Mouse (Mus musculus) lung, postnatal 25 days (tissue): ENCODE results near the gene Hivep2.

ENCODE experiments used
- DNase-seq: peaks from one replicate; pipeline ENCODE4 v3.0.0; 2022; ENCODE audit warnings: low spot score

The Hivep2 gene

GRCm38 (mm10) chr10:14082275-14082674, 116.4 kb downstream of the Hivep2 start:
- DNase-seq, result no peak

DNA sequence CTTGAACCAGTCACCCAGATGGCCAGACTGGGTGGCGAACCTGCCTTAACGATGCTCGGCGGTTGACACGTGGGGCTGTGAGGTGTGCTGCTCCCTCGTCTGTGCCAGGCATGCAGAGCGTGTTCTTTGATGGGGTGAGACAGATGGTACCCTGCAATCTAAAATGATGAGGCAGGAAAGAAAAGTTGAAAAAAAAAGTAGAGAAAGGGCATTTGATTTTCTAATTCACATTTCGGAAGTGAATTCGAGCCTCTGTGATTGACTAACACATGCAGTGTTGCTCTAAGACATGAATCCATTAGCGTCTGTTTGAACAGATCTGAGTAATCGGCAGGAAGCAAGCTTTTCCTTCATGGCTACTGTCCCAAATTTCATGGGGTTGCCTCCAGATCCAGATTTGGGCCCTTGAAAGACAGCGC, 119.4 kb downstream of the Hivep2 start:
- peak; percentile 42 for DNase-seq

DNA sequence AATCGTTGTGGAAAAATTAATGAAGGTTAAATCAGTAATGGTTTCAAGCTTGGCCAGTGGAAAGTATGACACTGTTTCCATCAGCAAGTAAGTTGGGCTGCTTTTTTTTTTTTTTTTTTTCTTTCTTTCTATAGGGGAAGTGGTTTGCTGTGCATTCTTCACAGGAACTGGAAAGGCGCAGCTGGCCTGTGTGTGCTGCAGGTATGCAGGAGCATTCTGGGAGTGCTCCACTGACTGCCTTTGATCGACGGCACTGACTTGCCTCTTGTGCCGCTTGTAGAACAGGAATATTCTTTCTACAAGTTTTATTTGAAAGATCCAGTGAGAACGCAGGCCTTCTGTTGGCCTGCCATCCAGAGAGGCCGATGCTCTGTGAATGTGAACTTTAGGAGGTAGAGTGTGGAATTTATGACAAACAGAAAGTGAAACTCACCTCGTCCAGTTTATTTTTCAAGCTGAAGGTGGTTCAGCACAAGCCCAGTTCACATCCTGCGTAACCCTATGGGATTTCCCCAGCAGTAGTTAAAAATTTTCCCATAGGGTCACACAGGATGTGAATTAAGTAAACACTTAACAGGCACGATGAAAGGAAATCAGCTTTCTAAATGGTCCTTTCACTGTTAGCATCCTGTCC, 120.1 kb downstream of the Hivep2 start:
- peak; percentile 48 for DNase-seq

DNA sequence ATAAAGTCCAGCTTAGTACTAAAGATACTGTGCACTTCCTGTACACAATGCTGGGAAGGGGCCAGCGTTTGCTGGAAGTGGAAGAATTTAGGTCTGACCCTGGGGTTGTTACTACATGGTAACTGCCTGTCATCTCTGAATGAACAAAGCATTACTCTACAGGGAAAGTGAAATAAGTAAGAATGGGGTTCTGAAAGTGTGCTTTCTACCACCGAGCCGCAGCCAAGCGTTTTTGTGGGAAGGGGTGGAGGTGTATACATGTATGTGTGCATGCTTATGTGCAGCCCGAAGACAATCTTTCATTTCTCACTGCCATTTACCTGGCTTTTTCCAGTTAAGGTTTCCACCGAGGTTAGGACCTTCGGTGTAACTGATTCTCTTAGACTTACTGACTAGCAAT, 121.4 kb downstream of the Hivep2 start:
- DNase-seq, result no peak

- DNase-seq, result no peak
Observed at GRCm38 (mm10) chr10:14089488-14089887, 123.6 kb downstream of the Hivep2 start.

DNA sequence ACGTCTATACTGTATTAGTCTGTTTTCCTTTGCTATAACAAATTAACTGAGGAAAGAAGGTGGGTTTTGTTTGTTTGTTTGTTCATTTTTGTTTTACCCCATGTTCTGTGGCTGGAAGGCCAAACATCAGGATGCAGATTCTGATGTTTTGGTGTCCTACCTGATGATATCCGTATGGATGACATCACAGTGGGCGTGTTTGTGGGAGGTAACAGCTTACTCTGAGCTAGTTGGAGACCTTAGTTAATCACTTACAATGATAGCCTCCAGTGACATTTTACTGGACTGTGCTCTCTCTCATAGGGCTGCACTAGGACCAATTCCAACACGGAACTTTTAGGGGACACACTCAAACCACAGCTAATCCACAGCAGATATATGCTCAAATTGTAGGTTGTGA, 128.2 kb downstream of the Hivep2 start:
- no peak for DNase-seq

GRCm38 (mm10) chr10:14096045-14096444, 130.2 kb downstream of the Hivep2 start:
- no peak for DNase-seq

- no peak for DNase-seq
Observed at GRCm38 (mm10) chr10:14099182-14099581, 133.3 kb downstream of the Hivep2 start.

GRCm38 (mm10) chr10:14100041-14100440, 134.2 kb downstream of the Hivep2 start:
- DNase-seq, result no peak

DNA sequence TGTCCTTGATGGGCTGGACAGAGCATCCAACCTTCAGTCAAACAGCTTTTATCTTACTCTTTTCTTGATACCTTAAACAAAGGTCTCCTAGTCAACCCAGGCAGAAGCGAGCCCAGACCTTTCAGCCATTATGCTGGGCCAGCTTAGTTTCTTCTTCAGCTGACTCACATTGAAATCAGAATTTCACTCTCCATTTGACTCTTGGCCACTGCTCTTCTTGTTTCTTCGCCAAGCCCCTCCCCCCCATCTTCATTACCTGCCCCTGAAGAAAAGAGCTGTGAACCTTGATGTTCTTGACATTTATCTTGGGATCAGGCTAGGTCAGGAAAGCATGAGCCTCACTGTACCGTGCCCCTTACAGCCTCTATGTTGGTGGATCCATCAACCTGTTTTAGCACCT, 135.0 kb downstream of the Hivep2 start:
- DNase-seq, result no peak

DNA sequence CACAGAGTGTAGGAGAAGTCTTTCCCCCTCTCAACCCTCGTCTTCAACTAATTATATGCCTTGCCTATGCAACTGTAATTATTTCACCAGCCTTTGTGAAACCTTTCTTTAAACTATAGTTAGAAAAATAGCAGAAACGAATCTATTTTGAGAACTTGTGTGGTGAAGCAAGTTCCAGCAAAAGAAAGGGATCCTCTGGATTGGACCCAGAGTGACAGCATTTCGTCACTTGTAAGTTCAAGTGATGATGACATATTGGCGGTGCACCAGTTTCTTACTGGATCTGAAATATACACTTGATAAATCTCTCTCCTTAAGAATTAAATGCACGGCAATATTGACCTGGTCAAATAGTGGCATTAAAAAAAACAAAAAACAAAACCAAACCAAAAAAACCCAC, 136.1 kb downstream of the Hivep2 start:
- DNase-seq, result no peak

DNA sequence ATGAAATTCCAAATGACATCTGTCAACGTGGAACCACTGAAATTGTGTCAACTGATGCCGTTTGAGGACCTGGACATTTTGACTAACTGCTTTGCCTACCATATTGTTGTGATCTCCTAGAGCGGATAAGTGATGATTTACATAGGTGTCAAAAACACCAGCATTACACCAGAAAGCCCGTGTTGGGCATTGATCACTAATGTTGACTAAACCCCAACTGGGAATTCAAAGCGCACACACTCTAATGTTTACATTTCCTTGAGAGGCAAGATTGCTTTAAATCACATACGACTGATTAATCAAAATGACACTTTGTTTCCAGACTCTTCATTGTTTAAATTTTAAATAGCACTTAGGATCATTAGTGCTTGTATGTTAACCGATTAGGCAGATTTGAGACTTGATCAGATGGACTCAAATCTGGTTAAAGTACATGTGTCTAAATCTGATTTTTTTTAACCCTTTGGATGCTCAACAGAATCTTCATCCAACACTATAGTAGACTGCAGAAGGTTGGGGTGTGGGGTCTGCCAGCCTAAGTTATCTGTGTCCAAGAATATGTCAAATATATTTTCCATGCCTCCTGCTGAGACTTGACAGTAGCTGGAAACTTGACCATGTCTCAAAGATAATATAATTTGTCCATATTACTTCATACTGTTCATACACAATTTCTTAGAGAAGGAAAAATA, 142.3 kb downstream of the Hivep2 start:
- no peak for DNase-seq

DNA sequence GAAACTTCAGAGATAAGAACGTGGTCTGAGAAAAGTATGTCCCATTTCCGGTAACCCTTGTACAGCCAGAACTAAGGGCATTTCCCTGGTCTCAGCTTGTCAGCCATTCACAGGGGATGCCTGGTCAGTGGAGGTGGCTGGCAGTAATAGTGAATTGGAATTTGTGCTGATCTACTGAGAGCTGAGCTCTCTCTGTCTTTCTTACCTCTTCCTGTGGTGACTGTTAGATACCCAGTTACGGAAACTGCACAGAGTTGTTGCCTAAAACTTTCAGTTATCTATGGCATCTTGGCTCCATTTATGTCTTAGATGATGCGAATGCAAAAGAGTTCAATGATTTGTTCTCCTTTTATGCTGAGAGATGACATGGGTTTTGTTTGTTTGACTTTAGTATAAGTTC, 150.0 kb downstream of the Hivep2 start:
- DNase-seq, result no peak

GRCm38 (mm10) chr10:14116978-14117377, 151.1 kb downstream of the Hivep2 start:
- peak; percentile 4 for DNase-seq

- no peak for DNase-seq
Observed at GRCm38 (mm10) chr10:14119201-14119600, 153.3 kb downstream of the Hivep2 start.

DNA sequence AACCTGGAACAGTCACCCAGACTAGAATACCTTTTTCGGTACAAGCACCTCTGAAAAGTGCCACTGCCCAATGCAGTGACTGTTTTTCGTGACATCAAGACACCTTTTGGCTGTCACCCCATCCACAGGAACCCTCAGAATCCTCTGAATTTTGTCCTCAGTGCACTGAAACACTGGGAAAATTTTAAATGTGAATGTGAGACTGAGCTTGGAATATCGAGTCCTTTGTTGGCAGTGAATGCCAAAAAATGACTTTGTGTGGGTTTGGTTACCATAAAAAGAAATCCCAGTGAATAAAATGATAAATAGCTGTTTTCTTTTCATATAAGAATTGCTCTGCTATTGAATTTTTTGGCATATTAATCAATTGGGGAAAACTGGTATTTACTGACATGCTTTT, 154.6 kb downstream of the Hivep2 start:
- DNase-seq, result no peak

- DNase-seq, result no peak
Observed at GRCm38 (mm10) chr10:14127826-14128225, 162.0 kb downstream of the Hivep2 start.

- DNase-seq, result no peak
Observed at GRCm38 (mm10) chr10:14130270-14130669, 164.4 kb downstream of the Hivep2 start.

- DNase-seq, result no peak
Observed at GRCm38 (mm10) chr10:14131307-14131706, 165.4 kb downstream of the Hivep2 start.

GRCm38 (mm10) chr10:14132061-14132460, 166.2 kb downstream of the Hivep2 start:
- DNase-seq, result no peak

DNA sequence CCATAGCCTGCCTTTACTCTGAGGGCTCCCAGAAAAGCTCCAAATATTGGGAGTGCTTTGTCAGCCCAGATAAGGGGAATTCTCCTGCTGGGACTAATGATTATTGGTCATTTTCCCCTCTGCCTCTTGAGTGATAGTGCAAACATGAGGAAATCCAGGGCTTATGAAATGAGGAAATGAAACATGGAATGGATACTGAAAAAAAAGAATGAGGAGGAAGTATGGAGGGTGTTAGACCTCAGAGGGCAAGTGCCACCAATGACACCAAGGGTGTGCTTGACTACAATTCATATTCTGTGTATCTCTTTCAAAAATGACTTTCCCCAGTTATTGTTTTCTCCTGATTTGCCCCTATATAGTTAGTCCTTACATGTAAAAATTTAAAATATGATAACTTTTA, 167.1 kb downstream of the Hivep2 start:
- DNase-seq, result no peak

GRCm38 (mm10) chr10:14138663-14139062, 172.8 kb downstream of the Hivep2 start:
- no peak for DNase-seq

- DNase-seq, result no peak
Observed at GRCm38 (mm10) chr10:14144840-14145239, 179.0 kb downstream of the Hivep2 start.

- no peak for DNase-seq
Observed at GRCm38 (mm10) chr10:14164829-14165228, 199.0 kb downstream of the Hivep2 start.
